Mouse (Mus musculus): ENCODE data around the gene Slc35b3. TPM values are rescaled to one million over a fixed set of nuclear protein-coding genes. Genes with fewer than 3 reads are reported as not detected.

Gene Slc35b3
- polyA plus RNA-seq, 1 experiment from 2014 or later = 38.2 TPM

GRCm38 (mm10) chr13:38972602-38973001, 11.9 kb upstream of the Slc35b3 start:
- Histone ChIP-seq H3K36me3 (no peaks in the 10 kb centered on the region), H3K9me3 (replicated peaks) (no peaks in the 10 kb centered on the region), H3K9ac (no peak overlapping the region), H3K4me2 (replicated peaks) (no peak overlapping the region), H3K4me3 (replicated peaks) (no peak overlapping the region), H3K27ac (replicated peaks) (no peak overlapping the region), H3K4me1 (no peaks in the 10 kb centered on the region), H3K27me3 (no peaks in the 10 kb centered on the region)
- ATAC-seq (ENCODE audit: insufficient number of reproducible peaks, low FRiP score, low TSS enrichment, low read depth) = no peak
- 17% methylated on average over 6 of the region's 6 CpGs for WGBS

DNA sequence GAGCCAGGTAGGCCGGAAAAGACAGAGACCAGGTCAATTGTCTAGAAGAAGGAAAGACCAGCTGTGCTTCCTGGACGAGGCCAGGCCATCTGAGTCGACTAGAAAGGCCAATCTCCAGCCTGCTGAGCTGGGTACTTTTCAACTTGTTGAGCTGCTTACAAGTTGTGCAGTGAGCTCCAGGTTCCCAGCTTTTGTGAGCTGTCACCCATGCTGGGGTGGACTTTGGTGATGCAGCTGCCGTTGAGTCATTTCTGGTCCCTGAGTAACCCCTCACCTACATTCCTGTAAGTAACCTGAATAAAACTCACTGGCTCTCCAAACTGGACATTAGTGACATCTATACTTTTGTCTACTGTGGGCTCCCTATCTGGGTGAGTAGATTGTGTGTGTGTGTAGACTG, 10.4 kb upstream of the Slc35b3 start:
- Histone ChIP-seq H3K36me3 (no peaks in the 10 kb centered on the region), H3K27me3 (no peaks in the 10 kb centered on the region), H3K4me3 (replicated peaks) (no peak overlapping the region), H3K9me3 (replicated peaks) (no peaks in the 10 kb centered on the region), H3K9ac (no peak overlapping the region), H3K27ac (replicated peaks) (no peak overlapping the region), H3K4me1 (no peaks in the 10 kb centered on the region), H3K4me2 (replicated peaks) (no peak overlapping the region)
- WGBS = 69% methylated on average over 4 of the region's 4 CpGs
- no peak for ATAC-seq (ENCODE audit: insufficient number of reproducible peaks, low FRiP score, low TSS enrichment, low read depth)

DNA sequence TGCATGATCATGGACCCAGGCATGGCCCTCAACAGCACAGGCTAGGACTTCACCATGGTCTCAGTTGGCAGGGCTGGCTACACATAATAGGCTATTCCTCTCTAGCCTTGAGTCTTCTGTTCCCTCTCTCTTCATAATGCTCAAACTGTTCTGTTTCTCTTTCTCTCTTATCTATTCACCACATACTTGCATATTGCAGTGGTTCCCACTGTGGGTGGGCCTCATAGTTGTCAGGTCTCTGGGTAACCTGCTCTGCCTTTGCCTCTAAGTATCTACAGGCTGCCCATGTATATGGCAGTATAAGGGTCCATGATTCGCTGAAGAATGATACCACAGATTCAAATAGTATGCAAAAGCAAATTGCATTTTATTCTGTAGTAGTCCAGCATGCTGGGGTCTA, 6.8 kb upstream of the Slc35b3 start:
- H3K4me2 ChIP-seq (replicated peaks) = no peak overlapping the region
- H3K36me3 ChIP-seq = no peaks in the 10 kb centered on the region
- no peaks in the 10 kb centered on the region for H3K4me1 ChIP-seq
- H3K9ac ChIP-seq = no peak overlapping the region
- H3K4me3 ChIP-seq (replicated peaks) = no peak overlapping the region
- H3K27me3 ChIP-seq = no peaks in the 10 kb centered on the region
- no peak overlapping the region for H3K27ac ChIP-seq (replicated peaks)
- ATAC-seq (ENCODE audit: insufficient number of reproducible peaks, low FRiP score, low TSS enrichment, low read depth) = no peak
- 83% methylated on average over 1 of the region's 1 CpGs for WGBS
- H3K9me3 ChIP-seq (replicated peaks) = no peaks in the 10 kb centered on the region

- H3K9me3 ChIP-seq (replicated peaks) = no peaks in the 10 kb centered on the region
- no peak overlapping the region for H3K9ac ChIP-seq
- 78% methylated on average over 2 of the region's 2 CpGs for WGBS
- H3K27ac ChIP-seq (replicated peaks) = no peak overlapping the region
- no peak overlapping the region for H3K4me2 ChIP-seq (replicated peaks)
- no peaks in the 10 kb centered on the region for H3K36me3 ChIP-seq
- H3K27me3 ChIP-seq = no peaks in the 10 kb centered on the region
- H3K4me3 ChIP-seq (replicated peaks) = no peak overlapping the region
- ATAC-seq (ENCODE audit: insufficient number of reproducible peaks, low FRiP score, low TSS enrichment, low read depth) = no peak; the same call in 1 of the 2 replicates
- no peaks in the 10 kb centered on the region for H3K4me1 ChIP-seq
Measured at GRCm38 (mm10) chr13:38966922-38967448, 6.3 kb upstream of the Slc35b3 start.

GRCm38 (mm10) chr13:38962771-38963170, 2.1 kb upstream of the Slc35b3 start:
- ATAC-seq (ENCODE audit: insufficient number of reproducible peaks, low FRiP score, low TSS enrichment, low read depth) = no peak
- H3K4me1 ChIP-seq = peaks cover 18% of the 10 kb centered on the region

GRCm38 (mm10) chr13:38958037-38958436, 2.6 kb downstream of the Slc35b3 start:
- Histone ChIP-seq H3K9me3 (replicated peaks) (no peaks in the 10 kb centered on the region), H3K36me3 (peaks cover 23% of the 10 kb centered on the region), H3K4me2 (replicated peaks) (no peak overlapping the region), H3K9ac (no peak overlapping the region), H3K4me3 (replicated peaks) (no peak overlapping the region), H3K27me3 (no peaks in the 10 kb centered on the region), H3K27ac (replicated peaks) (no peak overlapping the region), H3K4me1 (peaks cover 18% of the 10 kb centered on the region)
- WGBS = 66% methylated on average over 5 of the region's 5 CpGs
- ATAC-seq (ENCODE audit: insufficient number of reproducible peaks, low FRiP score, low TSS enrichment, low read depth) = no peak

More at GRCm38 (mm10) chr13:38962771-38963170, 2.1 kb upstream of the Slc35b3 start:
- no peak overlapping the region for H3K4me3 ChIP-seq (replicated peaks)
- H3K36me3 ChIP-seq = no peaks in the 10 kb centered on the region
- H3K9ac ChIP-seq = no peak overlapping the region
- H3K9me3 ChIP-seq (replicated peaks) = no peaks in the 10 kb centered on the region
- H3K27ac ChIP-seq (replicated peaks) = no peak overlapping the region
- no peaks in the 10 kb centered on the region for H3K27me3 ChIP-seq
- no peak overlapping the region for H3K4me2 ChIP-seq (replicated peaks)
- WGBS = 80% methylated on average over 2 of the region's 2 CpGs

GRCm38 (mm10) chr13:38946296-38947012, 14.2 kb downstream of the Slc35b3 start:
- H3K4me1 ChIP-seq = no peaks in the 10 kb centered on the region
- no peak overlapping the region for H3K27ac ChIP-seq (replicated peaks)
- no peak overlapping the region for H3K9ac ChIP-seq
- H3K9me3 ChIP-seq (replicated peaks) = no peaks in the 10 kb centered on the region
- peaks cover 31% of the 10 kb centered on the region for H3K36me3 ChIP-seq
- no peak overlapping the region for H3K4me2 ChIP-seq (replicated peaks)
- H3K4me3 ChIP-seq (replicated peaks) = no peak overlapping the region
- H3K27me3 ChIP-seq = no peaks in the 10 kb centered on the region
- WGBS = 71% methylated on average over 3 of the region's 3 CpGs
- no peak for ATAC-seq (ENCODE audit: insufficient number of reproducible peaks, low FRiP score, low TSS enrichment, low read depth)

GRCm38 (mm10) chr13:38945767-38946166, 14.9 kb downstream of the Slc35b3 start:
- no peak for ATAC-seq (ENCODE audit: insufficient number of reproducible peaks, low FRiP score, low TSS enrichment, low read depth)
- no peak overlapping the region for H3K27ac ChIP-seq (replicated peaks)
- no peak overlapping the region for H3K9ac ChIP-seq
- 80% methylated on average over 1 of the region's 1 CpGs for WGBS
- no peaks in the 10 kb centered on the region for H3K4me1 ChIP-seq
- H3K4me3 ChIP-seq (replicated peaks) = no peak overlapping the region
- no peaks in the 10 kb centered on the region for H3K9me3 ChIP-seq (replicated peaks)
- H3K4me2 ChIP-seq (replicated peaks) = no peak overlapping the region
- H3K36me3 ChIP-seq = peaks cover 35% of the 10 kb centered on the region
- H3K27me3 ChIP-seq = no peaks in the 10 kb centered on the region

- Histone ChIP-seq H3K4me3 (replicated peaks) (no peak overlapping the region), H3K27me3 (no peaks in the 10 kb centered on the region), H3K36me3 (peaks cover 35% of the 10 kb centered on the region), H3K4me2 (replicated peaks) (no peak overlapping the region), H3K9me3 (replicated peaks) (no peaks in the 10 kb centered on the region), H3K4me1 (no peaks in the 10 kb centered on the region), H3K27ac (replicated peaks) (no peak overlapping the region), H3K9ac (no peak overlapping the region)
- ATAC-seq (ENCODE audit: insufficient number of reproducible peaks, low FRiP score, low TSS enrichment, low read depth) = no peak
- WGBS = 86% methylated on average over 6 of the region's 6 CpGs
Measured at GRCm38 (mm10) chr13:38944951-38945350, 15.7 kb downstream of the Slc35b3 start.

GRCm38 (mm10) chr13:38941786-38942185, 18.9 kb downstream of the Slc35b3 start:
- no peak overlapping the region for H3K4me2 ChIP-seq (replicated peaks)
- H3K36me3 ChIP-seq = peaks cover 34% of the 10 kb centered on the region
- WGBS = 86% methylated on average over 4 of the region's 4 CpGs
- no peak for ATAC-seq (ENCODE audit: insufficient number of reproducible peaks, low FRiP score, low TSS enrichment, low read depth)
- no peak overlapping the region for H3K27ac ChIP-seq (replicated peaks)
- H3K27me3 ChIP-seq = no peaks in the 10 kb centered on the region
- no peak overlapping the region for H3K4me3 ChIP-seq (replicated peaks)
- H3K9ac ChIP-seq = no peak overlapping the region
- H3K4me1 ChIP-seq = no peaks in the 10 kb centered on the region
- H3K9me3 ChIP-seq (replicated peaks) = no peaks in the 10 kb centered on the region

DNA sequence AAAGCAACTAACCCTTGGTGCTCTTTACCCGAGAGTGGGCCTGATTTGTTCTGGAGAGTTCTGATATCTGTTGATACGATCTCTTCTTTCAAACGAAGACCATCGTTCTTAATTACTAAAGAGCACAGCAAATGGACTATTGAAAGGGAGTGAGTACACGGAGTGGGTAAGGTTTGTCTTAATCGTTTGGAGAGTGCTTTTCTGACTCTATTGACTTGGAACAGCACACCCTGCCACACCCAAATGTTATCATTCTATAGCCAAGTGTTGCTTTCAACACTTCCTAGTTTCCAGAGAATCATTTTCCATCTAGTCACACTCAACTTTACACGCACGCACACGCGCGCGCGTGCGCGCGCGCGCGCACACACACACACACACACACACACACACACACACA, 19.4 kb downstream of the Slc35b3 start:
- Histone ChIP-seq H3K4me1 (no peaks in the 10 kb centered on the region), H3K4me2 (replicated peaks) (no peak overlapping the region), H3K36me3 (peaks cover 37% of the 10 kb centered on the region), H3K27me3 (no peaks in the 10 kb centered on the region), H3K27ac (replicated peaks) (no peak overlapping the region), H3K4me3 (replicated peaks) (no peak overlapping the region), H3K9ac (no peak overlapping the region), H3K9me3 (replicated peaks) (no peaks in the 10 kb centered on the region)
- no peak for ATAC-seq (ENCODE audit: insufficient number of reproducible peaks, low FRiP score, low TSS enrichment, low read depth)
- 94% methylated on average over 19 of the region's 19 CpGs for whole genome bisulfite sequencing

GRCm38 (mm10) chr13:38938433-38938832, 22.2 kb downstream of the Slc35b3 start:
- Histone ChIP-seq H3K4me1 (no peaks in the 10 kb centered on the region), H3K4me2 (replicated peaks) (no peak overlapping the region), H3K36me3 (peaks cover 58% of the 10 kb centered on the region), H3K4me3 (replicated peaks) (no peak overlapping the region), H3K9ac (no peak overlapping the region), H3K27ac (replicated peaks) (no peak overlapping the region), H3K9me3 (replicated peaks) (no peaks in the 10 kb centered on the region), H3K27me3 (no peaks in the 10 kb centered on the region)
- ATAC-seq (ENCODE audit: insufficient number of reproducible peaks, low FRiP score, low TSS enrichment, low read depth) = no peak
- 91% methylated on average over 2 of the region's 2 CpGs for WGBS
